Mouse (Mus musculus) bone marrow macrophage, adult 2 months (primary cell): ENCODE measurements at regions not wholly inside any gene's neighbourhood (a gene's known extent, or its start where the extent isn't known, plus 50 kb on each side); places are given as distances from the start of the nearest gene placed in this dataset.

ENCODE experiments used
- CTCF ChIP-seq: IDR thresholded peaks from 2 replicates; pipeline ENCODE4 v1.5.1; 2012; ENCODE audit warnings: low read depth, mild to moderate bottlenecking, low read length, moderate library complexity
- POLR2A ChIP-seq: IDR thresholded peaks from 2 replicates; pipeline ENCODE4 v1.6.1; 2012; ENCODE audit warnings: mild to moderate bottlenecking, low read depth, low read length, borderline replicate concordance

DNA sequence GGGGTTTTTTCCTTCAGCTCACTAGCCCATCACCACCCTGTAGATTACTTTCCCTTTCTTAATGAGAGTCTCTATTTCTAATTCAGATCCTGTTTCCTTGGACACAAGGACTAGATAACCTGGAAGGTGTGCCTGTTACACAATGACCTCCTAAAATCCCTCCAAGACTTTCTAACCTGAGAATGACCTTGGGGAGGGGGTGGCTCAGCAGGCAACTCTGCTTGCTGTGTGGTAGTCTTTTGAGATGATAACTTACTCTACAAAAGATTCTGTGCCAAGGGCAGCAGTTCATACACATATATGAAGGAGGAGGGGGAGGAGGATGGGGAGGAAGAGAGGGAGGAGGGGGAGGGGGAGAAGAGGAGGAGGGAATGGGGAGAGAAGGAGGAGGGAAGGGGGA is 143.9 kb downstream of the Gxylt1 start:
- TF ChIP-seq CTCF (no peak), POLR2A (no peak)
